Mouse (Mus musculus) MEL (cell line): ENCODE data around the gene Gm4553. TPM values are rescaled to one million over a fixed set of nuclear protein-coding genes. Genes with fewer than 3 reads are reported as not detected.

Source experiments
- DNase-seq: peaks from one replicate; pipeline ENCODE4 v3.0.0; 2011; ENCODE audit warnings: low read depth, low spot score
- H3K27ac ChIP-seq: 2 replicates; pipeline ENCODE4 v1.5.1; 2012; ENCODE audit warnings: low read depth, mild to moderate bottlenecking, control low read depth, low read length, moderate library complexity; ENCODE audit not compliant: control insufficient read depth
- H3K27me3 ChIP-seq, 2 experiments: fragments of 150-350 bp in 1 of 2; sonication (generic) in 1 of 2; 2 replicates each; pipeline ENCODE4 v1.6.1; 2012; ENCODE audit warnings: low read length in 2 of 2, mild to moderate bottlenecking in 2 of 2, improper control_type of control experiment in 1 of 2, moderate library complexity in 1 of 2; ENCODE audit not compliant: insufficient read depth in 2 of 2, control insufficient read depth in 1 of 2
- H3K36me3 ChIP-seq, 2 experiments: 2 replicates each; pipeline ENCODE4 v1.6.1; 2012 to 2014; ENCODE audit warnings: low read length in 2 of 2, improper control_type of control experiment in 1 of 2, inconsistent platforms in 1 of 2, mild to moderate bottlenecking in 1 of 2; ENCODE audit not compliant: insufficient read depth in 2 of 2, control insufficient read depth in 1 of 2
- H3K4me1 ChIP-seq, 2 experiments: fragments of 150-350 bp in 1 of 2; sonication (generic) in 1 of 2; 2 replicates each; pipeline ENCODE4 v1.6.1; 2012; ENCODE audit warnings: low read length in 2 of 2, improper control_type of control experiment in 1 of 2, mild to moderate bottlenecking in 1 of 2; ENCODE audit not compliant: insufficient read depth in 2 of 2, control insufficient read depth in 1 of 2
- H3K4me3 ChIP-seq, 2 experiments: fragments of 150-350 bp in 1 of 2; sonication (generic) in 1 of 2; 2 replicates each; pipeline ENCODE4 v1.5.1; 2012; ENCODE audit warnings: low read depth in 2 of 2, low read length in 2 of 2, mild to moderate bottlenecking in 2 of 2, moderate library complexity in 2 of 2, control low read depth in 1 of 2, improper control_type of control experiment in 1 of 2; ENCODE audit not compliant: control insufficient read depth in 1 of 2, insufficient read depth in 1 of 2
- H3K79me2 ChIP-seq: 2 replicates; pipeline ENCODE4 v1.6.1; 2012; ENCODE audit warnings: mild to moderate bottlenecking, low read length, moderate library complexity; ENCODE audit not compliant: control insufficient read depth, poor library complexity, insufficient read depth
- H3K9ac ChIP-seq: 2 replicates; pipeline ENCODE4 v1.6.1; 2012; ENCODE audit warnings: low read depth, mild to moderate bottlenecking, control low read depth, low read length, moderate library complexity; ENCODE audit not compliant: control insufficient read depth, poor library complexity, severe bottlenecking
- H3K9me3 ChIP-seq: fragments of 150-350 bp; sonication (generic); replicated peaks from 2 replicates; pipeline ENCODE4 v1.6.1; 2012; ENCODE audit warnings: mild to moderate bottlenecking, low read length, improper control_type of control experiment, moderate library complexity; ENCODE audit not compliant: insufficient read depth
- CHD2 ChIP-seq: IDR thresholded peaks from 2 replicates; pipeline ENCODE4 v1.6.1; 2011; ENCODE audit warnings: low read length, improper control_type of control experiment
- E2F4 ChIP-seq: IDR thresholded peaks from 2 replicates; pipeline ENCODE4 v1.6.1; 2011; ENCODE audit warnings: low read depth, low read length, improper control_type of control experiment, borderline replicate concordance
- ELF1 ChIP-seq: IDR thresholded peaks from 2 replicates; pipeline ENCODE4 v1.6.1; 2014; ENCODE audit warnings: low read depth, mild to moderate bottlenecking, inconsistent platforms, low read length, improper control_type of control experiment, moderate library complexity
- EP300 ChIP-seq, 2 experiments: IDR thresholded peaks; 2 replicates each; pipeline ENCODE4 v1.6.1; 2011; ENCODE audit warnings: improper control_type of control experiment in 2 of 2, low read length in 2 of 2, low read depth in 1 of 2, mild to moderate bottlenecking in 1 of 2
- ETS1 ChIP-seq: IDR thresholded peaks from 2 replicates; pipeline ENCODE4 v1.6.1; 2012; ENCODE audit warnings: low read depth, mild to moderate bottlenecking, inconsistent platforms, low read length, improper control_type of control experiment, moderate library complexity
- GATA1 ChIP-seq: IDR thresholded peaks from 2 replicates; pipeline ENCODE4 v1.6.1; 2011; ENCODE audit warnings: low read depth, low read length, improper control_type of control experiment
- KAT2A ChIP-seq: conservative IDR thresholded peaks from 2 replicates; pipeline ENCODE4 v1.6.1; 2012; ENCODE audit warnings: low read depth, low read length, improper control_type of control experiment, inconsistent platforms
- MAFK ChIP-seq: IDR thresholded peaks from 2 replicates; pipeline ENCODE4 v1.6.1; 2011; ENCODE audit warnings: low read depth, mild to moderate bottlenecking, low read length, improper control_type of control experiment, borderline replicate concordance
- MAZ ChIP-seq: IDR thresholded peaks from 2 replicates; pipeline ENCODE4 v1.6.1; 2012; ENCODE audit warnings: low read depth, mild to moderate bottlenecking, inconsistent platforms, low read length, improper control_type of control experiment
- MYB ChIP-seq: IDR thresholded peaks from 2 replicates; pipeline ENCODE4 v1.6.1; 2011; ENCODE audit warnings: mild to moderate bottlenecking, low read depth, low read length, improper control_type of control experiment
- POLR2A ChIP-seq, 2 experiments: IDR thresholded peaks; 2 replicates each; pipeline ENCODE4 v1.6.1; 2011 to 2012; ENCODE audit warnings: low read length in 2 of 2, mild to moderate bottlenecking in 2 of 2, control low read depth in 1 of 2, improper control_type of control experiment in 1 of 2, low read depth in 1 of 2, moderate library complexity in 1 of 2; ENCODE audit not compliant: control insufficient read depth in 1 of 2, insufficient read depth in 1 of 2, poor library complexity in 1 of 2
- RAD21 ChIP-seq: IDR thresholded peaks from 2 replicates; pipeline ENCODE4 v1.6.1; 2011; ENCODE audit warnings: mild to moderate bottlenecking, low read depth, low read length, improper control_type of control experiment
- RCOR1 ChIP-seq: IDR thresholded peaks from 2 replicates; pipeline ENCODE4 v1.6.1; 2012; ENCODE audit warnings: low read depth, mild to moderate bottlenecking, inconsistent platforms, low read length, improper control_type of control experiment
- TAL1 ChIP-seq: IDR thresholded peaks from 2 replicates; pipeline ENCODE4 v1.6.1; 2012; ENCODE audit warnings: mild to moderate bottlenecking, inconsistent platforms, low read length, moderate library complexity, mixed read lengths
- TCF12 ChIP-seq: IDR thresholded peaks from 2 replicates; pipeline ENCODE4 v1.6.1; 2014; ENCODE audit warnings: low read depth, mild to moderate bottlenecking, inconsistent platforms, low read length, improper control_type of control experiment, moderate library complexity
- UBTF ChIP-seq: IDR thresholded peaks from 2 replicates; pipeline ENCODE4 v1.6.1; 2012; ENCODE audit warnings: low read depth, mild to moderate bottlenecking, inconsistent platforms, low read length, improper control_type of control experiment, moderate library complexity, borderline replicate concordance; ENCODE audit not compliant: insufficient read depth
- ZC3H11A ChIP-seq: IDR thresholded peaks from 2 replicates; pipeline ENCODE4 v1.6.1; 2012; ENCODE audit warnings: low read depth, mild to moderate bottlenecking, inconsistent platforms, low read length, improper control_type of control experiment
- ZMIZ1 ChIP-seq: IDR thresholded peaks from 2 replicates; pipeline ENCODE4 v1.6.1; 2012; ENCODE audit warnings: low read depth, mild to moderate bottlenecking, inconsistent platforms, low read length, improper control_type of control experiment, moderate library complexity
- polyA plus RNA-seq, 2 experiments: library from polyadenylated mRNA; stranded (reverse) in 1 of 2; unstranded in 1 of 2; fragments of >175 nt in 1 of 2; fragments of >200 nt in 1 of 2; gene quantifications; 2 replicates each; pipeline versions ENCODE4 v1.2.1 to v1.2.4; 2012; ENCODE audit warnings: low replicate concordance in 2 of 2, low read depth in 1 of 2; ENCODE audit not compliant: insufficient read length in 2 of 2, insufficient read depth in 1 of 2, missing spikeins in 1 of 2
- total RNA-seq: library from RNA; depleted of rRNA; stranded (reverse); fragments of 300-350 nt; gene quantifications from 2 replicates; pipeline ENCODE4 v1.2.3, GENCODE M21; 2012

The Gm4553 gene
- total and polyA plus RNA-seq, 3 experiments: not detected

DNA sequence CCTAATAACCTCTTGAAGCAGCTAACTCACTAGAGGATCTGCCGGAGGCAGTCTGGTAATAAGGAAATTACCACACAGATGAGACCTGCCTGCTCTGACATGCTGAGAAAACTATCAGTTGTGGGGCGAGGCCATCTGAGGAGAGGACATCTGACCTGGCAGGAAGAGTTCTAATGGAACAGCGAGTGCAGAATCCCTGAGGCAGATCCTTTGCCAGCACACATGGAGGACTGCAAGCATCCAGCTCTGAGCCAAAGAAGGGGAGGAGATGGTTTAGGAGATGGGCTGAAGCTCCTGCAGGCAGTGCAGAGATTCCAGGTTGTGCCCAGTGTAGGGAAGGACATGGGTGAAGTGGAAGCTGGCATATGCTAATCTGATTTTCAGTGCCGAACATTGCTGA lies 13.3 kb downstream of the Gm4553 start:
- no peaks in the 10 kb centered on the region for H3K9me3 ChIP-seq
- H3K4me1 ChIP-seq: no peaks in the 10 kb centered on the region
- no peaks in the 10 kb centered on the region; a peak in 1 of 4 replicates for H3K27me3 ChIP-seq
- no peak overlapping the region for H3K9ac ChIP-seq
- no peak overlapping the region for H3K4me3 ChIP-seq
- TF ChIP-seq MAZ (no peak), ZMIZ1 (no peak), TAL1 (no peak), E2F4 (no peak), GATA1 (no peak), UBTF (no peak), CHD2 (no peak), RAD21 (no peak), MYB (no peak), ETS1 (no peak), ZC3H11A (no peak), ELF1 (no peak)
- H3K36me3 ChIP-seq: no peaks in the 10 kb centered on the region
- no peak for DNase-seq
- no peaks in the 10 kb centered on the region for H3K79me2 ChIP-seq
- H3K27ac ChIP-seq: no peak overlapping the region

DNA sequence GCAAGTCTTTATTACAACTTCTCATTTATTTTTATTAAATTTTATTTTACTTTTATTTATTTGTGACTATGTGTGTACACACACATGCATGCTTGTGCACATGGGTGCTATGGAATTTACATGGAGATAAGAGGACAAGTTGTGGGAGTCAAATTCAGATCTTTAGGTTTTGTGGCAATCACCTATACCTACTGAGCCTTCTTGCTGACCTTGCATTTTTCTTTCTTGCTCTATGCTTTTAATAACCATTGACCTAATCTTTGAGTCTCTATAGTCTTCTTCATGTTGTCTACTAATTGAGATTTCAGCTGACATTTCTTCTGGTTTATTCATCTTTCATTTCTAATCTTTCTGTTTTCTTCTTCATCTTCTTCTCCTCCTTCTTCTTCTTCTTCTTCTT lies 16.9 kb downstream of the Gm4553 start:
- Histone ChIP-seq H3K27me3 (no peaks in the 10 kb centered on the region; a peak in 1 of 4 replicates), H3K4me3 (no peak overlapping the region), H3K9ac (no peak overlapping the region), H3K9me3 (no peaks in the 10 kb centered on the region)
- TF ChIP-seq MAZ (no peak), TCF12 (no peak), UBTF (no peak), POLR2A (IDR thresholded peaks at IDR 0.05; ENCODE audit: control insufficient read depth in 1 of 2, insufficient read depth in 1 of 2, low read depth in 1 of 2, low read length in 2 of 2, poor library complexity in 1 of 2) (no peak), EP300 (IDR thresholded peaks at IDR 0.05; ENCODE audit: low read depth in 1 of 2, low read length in 2 of 2) (no peak), MAFK (no peak), KAT2A (no peak), RCOR1 (no peak)
- TF ChIP-seq, all 39 proteins: peak for 0
- DNase-seq: no peak
- no peak overlapping the region for H3K27ac ChIP-seq
- H3K36me3 ChIP-seq: no peaks in the 10 kb centered on the region
- H3K4me1 ChIP-seq: no peaks in the 10 kb centered on the region
- H3K79me2 ChIP-seq: no peaks in the 10 kb centered on the region
